Mouse (Mus musculus) embryonic facial prominence, embryonic 11.5 days (tissue): Measurements from ENCODE around the gene Larp1b. TPM values are rescaled to one million over a fixed set of nuclear protein-coding genes. Genes with fewer than 3 reads are reported as not detected.

Experiments
- ATAC-seq: fragments of 200-750 bp; cut with Nextera tagmentation; replicated peaks from 2 replicates; pipeline ENCODE4 v1.8.0; 2017; ENCODE audit warnings: low read depth; ENCODE audit not compliant: insufficient number of reproducible peaks, low FRiP score, low TSS enrichment
- DNase-seq: peaks from one replicate; pipeline ENCODE4 v3.0.0-alpha.2; 2015; ENCODE audit warnings: low spot score
- H3K27ac ChIP-seq: fragments of 300-500 bp; sonication (generic); replicated peaks from 2 replicates; pipeline ENCODE4 v1.5.1; 2014; ENCODE audit warnings: mild to moderate bottlenecking, low read depth, low read length, control low read depth
- H3K27me3 ChIP-seq: fragments of 300-500 bp; sonication (generic); 2 replicates; pipeline ENCODE4 v1.6.1; 2014; ENCODE audit warnings: mild to moderate bottlenecking, low read length, moderate library complexity, mixed read lengths; ENCODE audit not compliant: control insufficient read depth, insufficient read depth
- H3K36me3 ChIP-seq: fragments of 300-500 bp; sonication (generic); replicated peaks from 2 replicates; pipeline ENCODE4 v1.6.1; 2014; ENCODE audit warnings: low read depth, mild to moderate bottlenecking, low read length, moderate library complexity, mixed read lengths; ENCODE audit not compliant: control insufficient read depth, insufficient read depth
- H3K4me1 ChIP-seq: fragments of 300-500 bp; sonication (generic); 2 replicates; pipeline ENCODE4 v1.6.1; 2014; ENCODE audit warnings: low read length, mixed read lengths; ENCODE audit not compliant: control insufficient read depth, insufficient read depth
- H3K4me2 ChIP-seq: fragments of 300-500 bp; sonication (generic); 2 replicates; pipeline ENCODE4 v1.6.1; 2014; ENCODE audit warnings: low read depth, mild to moderate bottlenecking, control low read depth, low read length, moderate library complexity
- H3K4me3 ChIP-seq: fragments of 300-500 bp; sonication (generic); 2 replicates; pipeline ENCODE4 v1.5.1; 2014; ENCODE audit warnings: low read depth, low read length, control low read depth
- H3K9ac ChIP-seq: fragments of 300-500 bp; sonication (generic); replicated peaks from 2 replicates; pipeline ENCODE4 v1.6.1; 2014; ENCODE audit warnings: mild to moderate bottlenecking, control low read depth, low read length
- H3K9me3 ChIP-seq: fragments of 300-500 bp; sonication (generic); replicated peaks from 2 replicates; pipeline ENCODE4 v1.6.1; 2016; ENCODE audit warnings: mild to moderate bottlenecking, low read length, inconsistent platforms, mixed read lengths; ENCODE audit not compliant: control insufficient read depth
- WGBS: fragments of 180-500 bp; shearing (Covaris S2); extraction: QIAGEN DNeasy Blood & Tissue Kit; methylation state at CpG from one replicate; pipeline ENCODE4 v1.1.7; 2014; 5-methylcytosine and 5-hydroxymethylcytosine counted together
- polyA plus RNA-seq: library from polyadenylated mRNA; unstranded; fragments of >200 nt; fragmentation: Nextera tagmentation; extraction: Ambion mirVana; gene quantifications from 2 replicates; pipeline ENCODE4 v1.2.1, GENCODE M21; 2014

Larp1b gene
- polyA plus RNA-seq, 1 experiment from 2014 or later = 1.4 TPM

GRCm38 (mm10) chr3:40952606-40953005 is 3.0 kb downstream of the Larp1b start:
- Histone ChIP-seq H3K27ac (no peak overlapping the region), H3K9me3 (no peaks in the 10 kb centered on the region), H3K4me1 (no peaks in the 10 kb centered on the region), H3K9ac (no peak overlapping the region), H3K27me3 (peaks cover 8% of the 10 kb centered on the region), H3K4me3 (no peak overlapping the region), H3K36me3 (no peaks in the 10 kb centered on the region), H3K4me2 (no peak overlapping the region)
- ATAC-seq = no peak
- no peak for DNase-seq

GRCm38 (mm10) chr3:40954792-40955191 is 5.2 kb downstream of the Larp1b start:
- WGBS = 84% methylated on average over 1 of the region's 1 CpGs
- DNase-seq = no peak
- Histone ChIP-seq H3K27ac (no peak overlapping the region), H3K4me3 (no peak overlapping the region), H3K9me3 (no peaks in the 10 kb centered on the region), H3K9ac (no peak overlapping the region), H3K4me1 (no peaks in the 10 kb centered on the region), H3K4me2 (no peak overlapping the region), H3K27me3 (peaks cover 4% of the 10 kb centered on the region; the same call in 1 of the 2 replicates), H3K36me3 (no peaks in the 10 kb centered on the region)
- ATAC-seq = no peak

- no peaks in the 10 kb centered on the region for H3K27me3 ChIP-seq
- H3K27ac ChIP-seq = no peak overlapping the region
- H3K4me3 ChIP-seq = no peak overlapping the region
- no peaks in the 10 kb centered on the region for H3K36me3 ChIP-seq
- ATAC-seq (no peak), DNase-seq (no peak)
- no peak overlapping the region for H3K4me2 ChIP-seq
- no peaks in the 10 kb centered on the region for H3K9me3 ChIP-seq
- H3K4me1 ChIP-seq = no peaks in the 10 kb centered on the region
- H3K9ac ChIP-seq = no peak overlapping the region
These were observed 9.2 kb downstream of the Larp1b start for GRCm38 (mm10) chr3:40958831-40959230.

GRCm38 (mm10) chr3:40980758-40981157 is 31.1 kb downstream of the Larp1b start:
- H3K9ac ChIP-seq = no peak overlapping the region
- no peaks in the 10 kb centered on the region for H3K4me1 ChIP-seq
- DNase-seq (no peak), ATAC-seq (no peak)
- H3K27ac ChIP-seq = no peak overlapping the region
- H3K27me3 ChIP-seq = no peaks in the 10 kb centered on the region
- H3K4me2 ChIP-seq = no peak overlapping the region
- no peaks in the 10 kb centered on the region for H3K9me3 ChIP-seq
- no peak overlapping the region for H3K4me3 ChIP-seq
- no peaks in the 10 kb centered on the region for H3K36me3 ChIP-seq

GRCm38 (mm10) chr3:40987539-40987938 is 37.9 kb downstream of the Larp1b start:
- Histone ChIP-seq H3K27me3 (no peaks in the 10 kb centered on the region), H3K4me3 (no peak overlapping the region), H3K9ac (no peak overlapping the region), H3K27ac (no peak overlapping the region), H3K9me3 (no peaks in the 10 kb centered on the region), H3K4me2 (no peak overlapping the region), H3K4me1 (no peaks in the 10 kb centered on the region), H3K36me3 (no peaks in the 10 kb centered on the region)
- DNase-seq = no peak
- no peak for ATAC-seq
- 79% methylated on average over 5 of the region's 5 CpGs for WGBS

- 66% methylated on average over 2 of the region's 2 CpGs for WGBS
- no peak for DNase-seq
These were observed 39.1 kb downstream of the Larp1b start for GRCm38 (mm10) chr3:40988722-40989121.

GRCm38 (mm10) chr3:40991541-40991940 is 41.9 kb downstream of the Larp1b start:
- Histone ChIP-seq H3K36me3 (no peaks in the 10 kb centered on the region), H3K27me3 (no peaks in the 10 kb centered on the region), H3K27ac (no peak overlapping the region), H3K9ac (no peak overlapping the region), H3K4me1 (no peaks in the 10 kb centered on the region), H3K4me2 (no peak overlapping the region), H3K9me3 (no peaks in the 10 kb centered on the region), H3K4me3 (no peak overlapping the region)
- 71% methylated on average over 3 of the region's 3 CpGs for WGBS
- ATAC-seq (no peak), DNase-seq (peak; percentile 2)

More at GRCm38 (mm10) chr3:40988722-40989121, 39.1 kb downstream of the Larp1b start:
- no peak for ATAC-seq
- Histone ChIP-seq H3K4me1 (no peaks in the 10 kb centered on the region), H3K27ac (no peak overlapping the region), H3K36me3 (no peaks in the 10 kb centered on the region), H3K9ac (no peak overlapping the region), H3K4me2 (no peak overlapping the region), H3K4me3 (no peak overlapping the region), H3K9me3 (no peaks in the 10 kb centered on the region), H3K27me3 (no peaks in the 10 kb centered on the region)

GRCm38 (mm10) chr3:40995161-40995560 is 45.5 kb downstream of the Larp1b start:
- ATAC-seq = no peak

More at GRCm38 (mm10) chr3:40995161-40995560, 45.5 kb downstream of the Larp1b start:
- Histone ChIP-seq H3K27ac (no peak overlapping the region), H3K27me3 (no peaks in the 10 kb centered on the region), H3K9ac (no peak overlapping the region), H3K9me3 (no peaks in the 10 kb centered on the region), H3K4me1 (no peaks in the 10 kb centered on the region), H3K36me3 (no peaks in the 10 kb centered on the region), H3K4me2 (no peak overlapping the region), H3K4me3 (no peak overlapping the region)
- 94% methylated on average over 1 of the region's 1 CpGs for WGBS
- no peak for DNase-seq
